Mouse (Mus musculus) lung, postnatal 4 days (tissue): ENCODE data around the gene Eif2s3x.
A peak's percentile ranks its signal among the peaks of the same experiment; 100 is the strongest.

Experiments used
- DNase-seq, 2 experiments: peaks; one replicate each; pipeline ENCODE4 v3.0.0; 2021

The Eif2s3x gene

GRCm38 (mm10) chrX:94212597-94213321 lies at the start of gene Eif2s3x:
Gene Eif2s3x, minus strand, starts transcription at chrX:94212862.
- peak; percentile 87 to 94 for DNase-seq

GRCm38 (mm10) chrX:94235601-94236000 lies 22.9 kb upstream of the Eif2s3x start:
- no peak for DNase-seq

- peak; percentile 21 to 33 for DNase-seq
These were observed 22.5 kb upstream of the Eif2s3x start for GRCm38 (mm10) chrX:94235190-94235555.

GRCm38 (mm10) chrX:94234532-94235189 lies 22.0 kb upstream of the Eif2s3x start, which contains the start of gene Klhl15:
Gene Klhl15, plus strand, starts transcription at chrX:94234599.
- peak; percentile 87 to 91 for DNase-seq

GRCm38 (mm10) chrX:94233936-94234531 lies 21.4 kb upstream of the Eif2s3x start:
- DNase-seq: no peak

- DNase-seq: no peak
These were observed 20.8 kb upstream of the Eif2s3x start for GRCm38 (mm10) chrX:94233432-94233831.

- no peak for DNase-seq
These were observed 722 bp upstream of the Eif2s3x start for GRCm38 (mm10) chrX:94213384-94213783.

- DNase-seq: no peak
These were observed 432 bp downstream of the Eif2s3x start for GRCm38 (mm10) chrX:94212264-94212596.

GRCm38 (mm10) chrX:94197789-94198188 lies 14.9 kb downstream of the Eif2s3x start:
- peak in 1 of 2 experiments; percentile 69 for DNase-seq

- DNase-seq: peak in 1 of 2 experiments; percentile 34
These were observed 18.8 kb downstream of the Eif2s3x start for GRCm38 (mm10) chrX:94193901-94194300.

- no peak for DNase-seq
These were observed 27.5 kb downstream of the Eif2s3x start for GRCm38 (mm10) chrX:94185156-94185555.

GRCm38 (mm10) chrX:94183814-94184213 lies 28.8 kb downstream of the Eif2s3x start:
- no peak for DNase-seq

- peak; percentile 94 to 95 for DNase-seq
These were observed 34.8 kb downstream of the Eif2s3x start for GRCm38 (mm10) chrX:94177715-94178340.

GRCm38 (mm10) chrX:94169348-94169747 lies 43.3 kb downstream of the Eif2s3x start:
- DNase-seq: no peak

GRCm38 (mm10) chrX:94152251-94152830 lies 60.3 kb downstream of the Eif2s3x start:
- DNase-seq: peak in 1 of 2 experiments; percentile 5

GRCm38 (mm10) chrX:94150471-94150870 lies 62.2 kb downstream of the Eif2s3x start:
- no peak for DNase-seq

- no peak for DNase-seq
These were observed 70.5 kb downstream of the Eif2s3x start for GRCm38 (mm10) chrX:94142004-94142771.

- DNase-seq: no peak
These were observed 72.6 kb downstream of the Eif2s3x start for GRCm38 (mm10) chrX:94140080-94140479.
